Mouse (Mus musculus): ENCODE measurements around the gene Adamts2. TPM values are rescaled to one million over a fixed set of nuclear protein-coding genes. Genes with fewer than 3 reads are reported as not detected.

Gene Adamts2
- total RNA-seq (2018; cell fraction: chromatin; rRNA removed): 1 to 10 TPM in 1 of 26 experiments, under 1 TPM in 1, not detected in 24; 0.06 to 3.6 TPM
- total RNA-seq (2018; cell fraction: cytosol; rRNA removed): under 1 TPM in 2 of 26 experiments, not detected in 24; under 0.01 to 0.04 TPM
- under 1 TPM in 2 of 26 experiments, not detected in 24; 0.05 to 0.51 TPM for total RNA-seq (2018; cell fraction: nucleus; rRNA removed)
- not detected in 3 replicates for polyA plus RNA-seq (2018)

DNA sequence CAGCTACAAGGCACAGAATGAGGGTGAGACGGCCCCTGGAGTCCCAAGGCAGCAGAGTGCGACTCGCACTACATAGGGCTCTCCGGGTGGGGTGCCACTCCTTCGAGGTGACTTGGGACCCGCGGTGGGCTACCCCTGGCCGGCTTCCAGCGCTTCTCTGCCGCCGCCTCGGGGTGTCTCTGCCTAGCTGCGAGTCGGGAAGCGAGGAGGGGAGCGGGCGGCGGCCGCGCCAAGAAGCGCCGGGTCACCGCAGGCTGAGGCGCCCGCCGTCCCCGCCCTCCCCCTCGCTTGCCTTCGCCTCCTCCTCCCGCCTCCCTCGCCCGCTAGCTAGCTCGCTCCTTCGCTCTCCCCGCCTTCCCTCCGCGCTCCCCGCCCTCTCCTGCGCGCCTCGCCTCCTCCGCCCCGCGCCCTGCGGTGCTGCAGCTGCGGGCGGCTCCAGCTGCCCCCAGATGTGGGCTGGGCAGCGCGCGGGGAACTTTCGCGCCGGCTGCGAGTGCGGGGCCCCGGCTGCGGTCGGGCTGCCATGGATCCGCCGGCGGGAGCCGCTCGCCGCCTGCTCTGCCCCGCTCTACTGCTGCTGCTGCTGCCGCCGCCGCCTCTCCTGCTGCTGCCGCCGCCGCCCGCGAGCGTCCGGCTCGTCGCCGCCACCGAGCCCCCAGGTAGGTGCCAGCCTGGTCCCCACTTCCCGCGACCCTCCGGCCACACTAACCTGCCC, at the start of gene Adamts2:
TSS of gene Adamts2 (plus strand) at position 444 of the 715 bp plus-strand sequence.
- H3K79me2 ChIP-seq (ENCODE audit: inconsistent target): no peaks in the 10 kb centered on the region
- H3K27ac ChIP-seq: no peak within 1 kb of the TSS
- 1% methylated on average over 81 of the region's 82 CpGs for WGBS (ENCODE audit: missing documents)
- no peaks in the 10 kb centered on the region for H3K36me3 ChIP-seq (ENCODE audit: inconsistent target)
- no peak within 1 kb of the TSS for H3K4me3 ChIP-seq (ENCODE audit: inconsistent target)

DNA sequence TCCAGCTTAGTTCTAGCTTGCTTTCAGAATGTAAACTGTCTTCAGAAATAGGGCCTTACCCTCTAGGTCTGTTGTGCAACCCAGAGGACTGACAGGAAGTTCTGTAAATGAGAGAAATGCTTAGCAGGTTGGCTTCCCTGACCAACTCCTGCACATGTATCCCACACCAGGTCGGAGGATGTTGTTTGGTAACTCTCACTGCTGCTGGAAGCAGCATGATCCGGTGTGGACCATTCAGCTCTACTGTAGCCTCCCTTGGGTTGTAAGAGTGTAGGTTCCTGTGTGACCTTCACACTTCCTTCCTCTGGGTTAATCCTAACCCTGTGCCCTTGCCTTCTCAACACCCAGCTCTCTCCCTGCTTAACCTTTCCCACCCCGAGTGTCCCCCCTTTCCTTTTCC, 44.8 kb upstream of the Adamts2 start:
- Histone ChIP-seq H3K27ac (no peak overlapping the region), H3K36me3 (ENCODE audit: inconsistent target) (no peaks in the 10 kb centered on the region), H3K79me2 (ENCODE audit: inconsistent target) (no peaks in the 10 kb centered on the region), H3K4me3 (ENCODE audit: inconsistent target) (no peak overlapping the region)
- WGBS (ENCODE audit: missing documents): 58% methylated on average over 3 of the region's 3 CpGs

DNA sequence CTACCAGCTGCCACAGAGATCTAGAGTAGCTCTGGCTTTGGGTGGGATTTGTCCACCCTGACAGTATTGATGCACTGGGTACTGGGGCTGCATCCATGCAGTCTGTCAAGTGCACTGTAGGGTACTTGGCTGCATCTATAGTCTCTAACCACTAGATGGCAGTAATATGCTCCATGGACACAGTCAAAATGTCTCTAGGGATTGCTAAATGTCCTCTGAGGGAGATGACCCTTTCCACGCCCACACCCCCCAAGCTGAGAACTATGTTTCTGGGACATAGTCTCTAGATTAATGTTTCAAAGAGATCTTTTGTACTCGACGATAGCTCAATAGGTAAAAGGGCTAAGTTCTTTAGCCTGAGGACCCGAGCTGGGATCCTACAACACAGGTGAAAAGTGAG, 42.8 kb upstream of the Adamts2 start:
- H3K4me3 ChIP-seq (ENCODE audit: inconsistent target): no peak overlapping the region
- no peaks in the 10 kb centered on the region for H3K79me2 ChIP-seq (ENCODE audit: inconsistent target)
- no peaks in the 10 kb centered on the region for H3K36me3 ChIP-seq (ENCODE audit: inconsistent target)
- H3K27ac ChIP-seq: no peak overlapping the region
- WGBS (ENCODE audit: missing documents): 38% methylated on average over 4 of the region's 4 CpGs

DNA sequence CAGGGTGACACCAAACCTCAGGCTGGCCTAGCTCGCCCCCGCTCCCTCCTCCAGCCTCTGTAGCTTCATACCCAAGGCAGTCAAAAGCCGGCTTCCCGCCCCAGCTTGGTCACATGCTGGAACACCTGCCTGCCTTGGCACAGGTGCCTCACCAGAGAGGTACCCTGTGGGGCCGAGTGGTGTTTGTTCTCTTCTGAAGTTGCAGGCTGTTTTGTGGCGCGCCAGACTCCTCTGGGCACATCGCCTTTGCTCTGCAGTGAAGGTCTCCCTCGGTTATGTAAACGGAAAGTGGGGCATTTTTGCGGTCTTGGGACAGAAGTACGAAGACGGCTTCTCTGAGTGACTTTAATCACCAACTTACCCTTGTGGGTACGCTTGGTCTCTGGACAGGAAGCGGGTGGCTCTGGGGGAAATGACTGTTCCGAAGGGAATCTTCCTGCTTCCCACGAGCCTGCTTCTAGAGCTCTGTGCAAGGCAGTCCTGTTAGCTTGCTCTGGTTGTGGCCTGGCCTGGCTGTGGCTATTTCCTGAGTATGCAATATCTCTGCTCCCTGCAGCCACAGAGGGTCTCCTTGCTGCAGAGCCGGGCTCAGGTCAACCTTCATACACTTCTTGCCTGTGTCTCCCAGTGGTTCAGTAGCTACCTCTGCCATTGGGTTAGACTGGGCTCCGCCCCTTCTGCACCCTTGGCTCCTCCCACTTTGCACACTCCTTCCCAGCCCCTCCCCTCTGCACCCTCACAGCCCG, 36.2 kb upstream of the Adamts2 start:
- no peak overlapping the region for H3K27ac ChIP-seq
- 2% methylated on average over 19 of the region's 20 CpGs for WGBS (ENCODE audit: missing documents)
- no peaks in the 10 kb centered on the region for H3K79me2 ChIP-seq (ENCODE audit: inconsistent target)
- H3K36me3 ChIP-seq (ENCODE audit: inconsistent target): no peaks in the 10 kb centered on the region
- no peak overlapping the region for H3K4me3 ChIP-seq (ENCODE audit: inconsistent target)

DNA sequence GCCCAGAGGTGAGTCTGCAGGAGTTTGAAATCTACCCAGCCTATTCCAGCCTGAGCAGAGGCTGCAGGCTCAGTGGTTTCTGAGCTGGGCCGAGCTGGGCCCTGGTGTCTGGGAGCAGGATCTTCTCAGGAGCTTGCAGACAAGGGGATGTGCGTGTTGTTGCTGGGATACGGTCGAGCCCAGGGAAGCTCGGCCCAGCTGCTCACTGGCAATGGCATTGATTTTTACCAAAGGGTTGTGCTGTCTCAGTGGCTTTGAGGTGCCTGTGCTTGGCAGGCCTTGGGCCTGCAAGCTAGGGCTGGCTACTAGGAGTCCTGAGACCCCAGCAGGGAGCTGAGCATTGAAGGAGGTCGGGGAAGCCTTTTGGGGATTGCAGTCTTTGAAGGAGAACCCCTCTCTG, 30.4 kb upstream of the Adamts2 start:
- no peak overlapping the region for H3K27ac ChIP-seq
- H3K79me2 ChIP-seq (ENCODE audit: inconsistent target): no peaks in the 10 kb centered on the region
- no peaks in the 10 kb centered on the region for H3K36me3 ChIP-seq (ENCODE audit: inconsistent target)
- no peak overlapping the region for H3K4me3 ChIP-seq (ENCODE audit: inconsistent target)
- 90% methylated on average over 6 of the region's 6 CpGs for WGBS (ENCODE audit: missing documents)

DNA sequence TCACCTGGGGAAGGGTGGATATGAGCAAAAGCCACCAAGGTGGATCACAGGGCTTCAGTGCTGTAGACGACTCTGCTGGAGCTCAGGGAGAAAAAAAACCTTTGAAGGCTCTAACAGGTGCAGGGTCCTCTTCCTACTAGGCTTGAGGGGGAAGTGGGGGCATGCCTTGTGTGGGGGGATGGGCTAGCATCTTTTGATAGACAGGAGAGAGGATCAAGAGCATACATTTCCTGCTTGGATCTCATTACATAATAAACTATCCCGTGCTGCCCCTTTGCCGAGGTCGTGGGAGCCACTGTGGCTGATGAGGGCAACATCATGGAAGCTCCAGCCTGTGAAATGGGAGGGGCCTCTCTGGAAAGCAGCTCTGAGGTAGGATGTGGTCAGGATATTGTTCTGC, 25.4 kb upstream of the Adamts2 start:
- Histone ChIP-seq H3K36me3 (ENCODE audit: inconsistent target) (no peaks in the 10 kb centered on the region), H3K4me3 (ENCODE audit: inconsistent target) (no peak overlapping the region), H3K27ac (no peak overlapping the region), H3K79me2 (ENCODE audit: inconsistent target) (no peaks in the 10 kb centered on the region)
- 19% methylated on average over 4 of the region's 4 CpGs for WGBS (ENCODE audit: missing documents)

DNA sequence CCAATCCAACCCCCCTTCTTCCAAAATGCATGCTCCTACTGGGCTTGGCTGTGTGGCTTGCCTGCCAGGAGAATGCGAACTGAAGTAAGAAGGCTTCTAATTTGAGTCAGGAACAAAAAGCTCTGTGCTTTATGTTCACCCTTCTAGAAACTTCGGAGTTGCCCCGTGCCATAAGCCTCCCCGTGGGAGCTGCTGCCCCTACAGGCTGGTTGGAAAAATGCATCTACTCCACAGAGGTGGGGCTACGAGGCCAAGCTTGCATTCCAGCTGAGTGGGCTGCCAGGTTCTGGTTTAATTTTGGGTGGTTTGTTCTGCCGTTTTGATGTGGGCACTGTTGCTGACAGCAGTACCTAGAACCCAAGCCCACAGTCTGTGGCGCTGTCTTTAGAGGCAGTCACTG, 14.9 kb upstream of the Adamts2 start:
- no peak overlapping the region for H3K27ac ChIP-seq
- H3K36me3 ChIP-seq (ENCODE audit: inconsistent target): no peaks in the 10 kb centered on the region
- H3K4me3 ChIP-seq (ENCODE audit: inconsistent target): no peak overlapping the region
- WGBS (ENCODE audit: missing documents): 39% methylated on average over 7 of the region's 7 CpGs
- H3K79me2 ChIP-seq (ENCODE audit: inconsistent target): no peaks in the 10 kb centered on the region

DNA sequence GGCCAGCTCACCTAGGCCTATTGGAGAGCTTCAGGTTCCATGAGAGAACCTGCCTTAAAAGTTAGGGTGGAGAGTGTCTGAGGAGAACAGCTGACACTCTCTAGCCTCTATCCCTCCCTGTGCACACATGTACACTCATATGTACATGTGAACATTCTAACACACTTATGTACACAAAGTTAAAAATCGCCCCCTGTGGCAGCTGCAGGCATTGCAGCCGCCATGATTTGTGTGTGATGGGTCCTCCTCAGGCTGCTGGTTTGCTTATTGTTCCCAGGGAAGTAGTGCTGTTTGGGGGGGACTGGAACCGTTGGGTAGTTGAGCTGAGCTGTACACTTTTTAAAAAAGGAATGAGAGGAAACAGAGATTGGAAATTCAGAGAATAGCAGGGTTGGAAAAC, 14.1 kb upstream of the Adamts2 start:
- Histone ChIP-seq H3K4me3 (ENCODE audit: inconsistent target) (no peak overlapping the region), H3K27ac (no peak overlapping the region), H3K79me2 (ENCODE audit: inconsistent target) (no peaks in the 10 kb centered on the region), H3K36me3 (ENCODE audit: inconsistent target) (no peaks in the 10 kb centered on the region)
- 13% methylated on average over 3 of the region's 3 CpGs for WGBS (ENCODE audit: missing documents)

DNA sequence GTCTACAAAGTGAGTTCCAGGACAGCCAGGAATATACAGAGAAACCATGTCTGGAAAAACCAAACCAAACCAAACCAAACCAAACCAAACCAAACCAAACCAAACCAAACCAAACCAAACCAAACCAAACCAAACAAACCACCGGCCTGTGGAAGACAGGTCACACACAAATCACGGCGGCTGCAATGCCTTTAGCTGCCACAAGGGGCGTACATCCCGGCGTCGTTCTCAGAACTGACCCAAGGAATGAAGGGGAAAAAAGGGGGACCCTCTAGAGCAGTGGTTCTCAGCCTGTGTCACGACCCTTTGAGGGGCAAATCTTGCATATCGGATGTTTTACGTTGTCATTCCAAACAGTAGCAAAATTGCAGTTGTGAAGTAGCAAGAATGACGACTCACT, 12.8 kb upstream of the Adamts2 start:
- Histone ChIP-seq H3K36me3 (ENCODE audit: inconsistent target) (no peaks in the 10 kb centered on the region), H3K27ac (no peak overlapping the region), H3K4me3 (ENCODE audit: inconsistent target) (no peak overlapping the region), H3K79me2 (ENCODE audit: inconsistent target) (no peaks in the 10 kb centered on the region)
- WGBS (ENCODE audit: missing documents): 27% methylated on average over 11 of the region's 11 CpGs

DNA sequence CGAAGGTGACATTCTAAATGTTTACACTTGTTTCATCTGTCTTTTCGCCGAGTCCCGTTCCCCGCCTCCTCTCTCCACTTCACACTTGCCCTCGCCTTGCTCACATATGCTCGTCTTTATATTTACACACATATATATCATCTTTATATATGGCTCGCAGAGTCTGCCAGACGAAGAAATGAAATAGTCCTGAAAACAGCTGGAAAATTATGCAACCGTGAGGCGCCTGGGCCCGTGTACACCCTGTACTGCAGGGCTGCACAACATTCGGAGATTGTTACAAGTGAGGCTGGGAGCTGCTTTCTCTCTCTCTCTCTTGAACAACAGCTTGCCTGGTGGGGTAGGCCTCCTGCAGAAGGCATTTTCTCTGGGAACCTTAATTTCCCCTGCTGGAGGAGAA, 10.8 kb upstream of the Adamts2 start:
- Histone ChIP-seq H3K79me2 (ENCODE audit: inconsistent target) (no peaks in the 10 kb centered on the region), H3K36me3 (ENCODE audit: inconsistent target) (no peaks in the 10 kb centered on the region), H3K4me3 (ENCODE audit: inconsistent target) (no peak overlapping the region), H3K27ac (no peak overlapping the region)
- 91% methylated on average over 13 of the region's 13 CpGs for WGBS (ENCODE audit: missing documents)

DNA sequence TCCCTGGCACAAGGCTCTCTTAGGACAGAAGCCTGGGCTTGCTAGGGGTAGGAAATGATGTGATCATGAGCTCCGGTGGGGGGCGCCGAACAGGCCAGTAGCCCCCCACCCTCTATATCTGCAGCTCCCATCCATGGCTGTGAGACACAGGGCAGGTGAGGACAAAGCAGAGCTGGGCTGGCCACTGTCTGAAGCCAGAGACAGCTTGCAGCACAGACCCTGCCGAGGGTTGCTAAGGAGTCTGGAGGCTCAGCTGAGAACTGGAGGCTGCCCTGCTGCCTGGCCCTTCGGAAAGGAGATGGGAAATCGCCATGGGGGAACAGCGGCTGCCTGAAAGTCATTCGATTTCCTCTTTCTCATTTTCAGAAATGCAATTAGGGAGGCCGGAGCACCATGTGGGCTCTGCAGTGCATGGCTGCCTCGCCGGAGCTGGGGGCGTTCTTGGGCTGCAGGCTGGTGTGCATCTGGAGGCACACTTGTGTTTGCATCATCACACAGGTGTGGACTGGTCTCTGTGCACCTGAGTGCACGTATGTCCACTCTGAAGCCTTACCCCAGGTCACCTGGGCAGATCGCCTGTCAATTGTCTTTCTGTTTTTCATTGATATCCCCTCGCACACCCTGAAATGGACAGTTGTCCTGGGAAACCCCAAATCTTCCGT, 8.9 kb upstream of the Adamts2 start:
- WGBS (ENCODE audit: missing documents): 90% methylated on average over 16 of the region's 16 CpGs
- Histone ChIP-seq H3K27ac (no peak overlapping the region), H3K36me3 (ENCODE audit: inconsistent target) (no peaks in the 10 kb centered on the region), H3K4me3 (ENCODE audit: inconsistent target) (no peak overlapping the region), H3K79me2 (ENCODE audit: inconsistent target) (no peaks in the 10 kb centered on the region)

DNA sequence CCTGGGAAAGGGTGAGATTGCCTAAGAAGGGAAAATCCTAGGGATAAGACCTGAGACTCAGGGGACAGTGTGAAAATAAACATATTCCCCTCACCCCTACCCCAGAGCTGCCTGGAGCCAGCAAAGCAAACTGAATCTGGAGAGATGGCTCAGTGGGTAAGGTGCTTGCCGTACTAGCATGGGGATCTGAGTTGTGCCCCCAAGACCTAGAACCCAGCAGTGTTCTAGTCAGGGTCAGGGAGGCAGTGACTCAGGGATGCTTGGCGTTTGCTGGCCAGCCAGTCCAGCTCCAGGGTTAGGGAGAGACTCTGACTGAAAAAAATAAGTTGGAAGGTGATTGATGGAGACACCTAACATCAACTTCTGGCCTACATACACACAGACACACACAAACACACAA, 5.3 kb upstream of the Adamts2 start:
- WGBS (ENCODE audit: missing documents): 94% methylated on average over 2 of the region's 2 CpGs
- H3K79me2 ChIP-seq (ENCODE audit: inconsistent target): no peaks in the 10 kb centered on the region
- H3K36me3 ChIP-seq (ENCODE audit: inconsistent target): no peaks in the 10 kb centered on the region
- H3K27ac ChIP-seq: no peak overlapping the region
- no peak overlapping the region for H3K4me3 ChIP-seq (ENCODE audit: inconsistent target)

DNA sequence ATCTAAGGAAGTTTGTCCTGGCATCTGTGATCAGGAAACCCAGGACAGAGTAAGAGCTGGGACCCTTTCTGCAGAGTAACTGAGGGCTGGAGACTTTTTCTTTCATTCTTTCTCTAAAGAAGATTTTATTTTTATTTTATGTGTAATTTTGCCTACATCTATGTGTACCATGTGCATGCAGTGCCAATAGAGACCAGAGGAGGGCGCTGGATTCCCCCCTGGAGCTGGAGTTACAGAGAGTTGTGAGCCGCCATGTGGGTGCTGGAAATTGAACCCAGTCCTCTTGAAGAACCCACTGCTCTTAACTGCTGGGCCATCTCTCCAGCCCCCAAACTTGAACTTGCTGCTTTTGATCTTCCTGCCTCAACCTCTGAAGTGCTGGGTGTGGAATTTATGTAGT, 2.7 kb upstream of the Adamts2 start:
- no peaks in the 10 kb centered on the region for H3K36me3 ChIP-seq (ENCODE audit: inconsistent target)
- no peaks in the 10 kb centered on the region for H3K79me2 ChIP-seq (ENCODE audit: inconsistent target)
- H3K4me3 ChIP-seq (ENCODE audit: inconsistent target): no peak overlapping the region
- 68% methylated on average over 2 of the region's 2 CpGs for WGBS (ENCODE audit: missing documents)
- H3K27ac ChIP-seq: no peak overlapping the region

DNA sequence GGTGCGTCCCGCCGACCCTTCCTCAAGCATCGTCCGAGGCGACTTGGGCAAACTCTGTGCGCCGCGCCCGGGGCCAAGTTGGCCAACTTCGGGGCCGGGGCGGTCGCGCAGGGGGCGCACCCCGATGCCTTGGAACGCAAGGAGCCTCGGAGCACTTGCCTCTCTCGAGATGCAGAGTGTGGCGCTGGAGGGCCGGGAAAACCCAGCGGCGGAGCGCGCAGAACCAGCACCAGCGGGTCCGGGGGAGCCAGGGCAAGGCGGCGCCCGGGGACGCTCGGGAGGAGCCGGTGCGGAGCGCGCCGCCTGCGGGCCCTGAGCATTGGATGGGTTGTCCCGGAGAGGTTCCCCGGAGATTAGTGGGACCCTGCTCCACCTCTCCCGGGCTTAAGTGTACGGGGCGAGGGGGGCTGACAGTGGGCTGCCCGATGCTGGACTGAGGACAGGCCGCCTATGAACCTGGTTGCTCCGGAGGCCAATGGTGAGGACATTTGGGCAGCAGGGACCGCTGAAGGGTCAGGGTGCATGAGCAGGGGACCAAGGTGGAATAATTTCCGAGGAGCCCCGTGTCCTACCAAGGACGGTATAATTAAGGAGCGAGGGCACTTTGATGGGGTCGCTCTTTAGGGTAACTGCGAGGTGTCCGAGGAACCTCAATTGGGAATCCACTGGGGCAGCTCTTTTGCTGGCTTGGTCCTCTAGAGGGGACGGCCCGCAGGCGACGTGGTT, 635 bp downstream of the Adamts2 start:
- Histone ChIP-seq H3K36me3 (ENCODE audit: inconsistent target) (no peaks in the 10 kb centered on the region), H3K79me2 (ENCODE audit: inconsistent target) (no peaks in the 10 kb centered on the region), H3K4me3 (ENCODE audit: inconsistent target) (no peak overlapping the region), H3K27ac (no peak overlapping the region)
- 2% methylated on average over 58 of the region's 59 CpGs for WGBS (ENCODE audit: missing documents)

All from macrophage (primary cell).